Mouse (Mus musculus) urinary bladder, adult 2 months (tissue): ENCODE measurements at regions not wholly inside any gene's neighbourhood (a gene's known extent, or its start where the extent isn't known, plus 50 kb on each side); places are given as distances from the start of the nearest gene placed in this dataset.

Experiments used
- DNase-seq: peaks from one replicate; pipeline ENCODE4 v3.0.0; 2022; ENCODE audit warnings: low spot score

GRCm38 (mm10) chr2:48456072-48457040, 357.6 kb upstream of the Acvr2a start:
- DNase-seq, result no peak

GRCm38 (mm10) chr2:48457117-48457516, 356.8 kb upstream of the Acvr2a start:
- no peak for DNase-seq

- DNase-seq, result no peak
Measured at GRCm38 (mm10) chr2:48465483-48465882, 348.4 kb upstream of the Acvr2a start.

GRCm38 (mm10) chr2:48468895-48469294, 345.0 kb upstream of the Acvr2a start:
- DNase-seq, result no peak

GRCm38 (mm10) chr2:48469357-48469756, 344.6 kb upstream of the Acvr2a start:
- no peak for DNase-seq

GRCm38 (mm10) chr2:48473102-48473501, 340.8 kb upstream of the Acvr2a start:
- DNase-seq, result no peak

GRCm38 (mm10) chr2:48474642-48475041, 339.3 kb upstream of the Acvr2a start:
- DNase-seq, result no peak

GRCm38 (mm10) chr2:48476777-48477176, 337.1 kb upstream of the Acvr2a start:
- DNase-seq, result no peak

- DNase-seq, result no peak
Measured at GRCm38 (mm10) chr2:48477336-48477735, 336.6 kb upstream of the Acvr2a start.

- no peak for DNase-seq
Measured at GRCm38 (mm10) chr2:48479601-48480000, 334.3 kb upstream of the Acvr2a start.

GRCm38 (mm10) chr2:48480428-48481191, 333.3 kb upstream of the Acvr2a start:
- no peak for DNase-seq

GRCm38 (mm10) chr2:48481209-48481742, 332.6 kb upstream of the Acvr2a start:
- DNase-seq, result no peak

GRCm38 (mm10) chr2:48493574-48493973, 320.3 kb upstream of the Acvr2a start:
- no peak for DNase-seq

GRCm38 (mm10) chr2:48494065-48494464, 319.8 kb upstream of the Acvr2a start:
- no peak for DNase-seq

GRCm38 (mm10) chr2:48494632-48495031, 319.3 kb upstream of the Acvr2a start:
- no peak for DNase-seq

- no peak for DNase-seq
Measured at GRCm38 (mm10) chr2:48498047-48498723, 315.7 kb upstream of the Acvr2a start.

- no peak for DNase-seq
Measured at GRCm38 (mm10) chr2:48499396-48499795, 314.5 kb upstream of the Acvr2a start.

GRCm38 (mm10) chr2:48501387-48501786, 312.5 kb upstream of the Acvr2a start:
- DNase-seq, result no peak

- no peak for DNase-seq
Measured at GRCm38 (mm10) chr2:48513848-48514247, 300.1 kb upstream of the Acvr2a start.

GRCm38 (mm10) chr2:48519838-48520404, 294.0 kb upstream of the Acvr2a start:
- DNase-seq, result no peak

GRCm38 (mm10) chr2:48520535-48520971, 293.4 kb upstream of the Acvr2a start:
- DNase-seq, result no peak
